Mouse (Mus musculus) adrenal gland, postnatal 25 days (tissue): ENCODE results near the gene Etv6. TPM values are rescaled to one million over a fixed set of nuclear protein-coding genes. Genes with fewer than 3 reads are reported as not detected.

ENCODE experiments used
- DNase-seq: peaks from one replicate; pipeline ENCODE4 v3.0.0; 2021; ENCODE audit warnings: mixed read lengths
- total RNA-seq: library from RNA; stranded (reverse); gene quantifications from 2 replicates; pipeline ENCODE4 v1.2.3, GENCODE M21; 2021

Etv6 gene
- total RNA-seq, 1 experiment from 2014 or later, result 40.9 TPM

DNA sequence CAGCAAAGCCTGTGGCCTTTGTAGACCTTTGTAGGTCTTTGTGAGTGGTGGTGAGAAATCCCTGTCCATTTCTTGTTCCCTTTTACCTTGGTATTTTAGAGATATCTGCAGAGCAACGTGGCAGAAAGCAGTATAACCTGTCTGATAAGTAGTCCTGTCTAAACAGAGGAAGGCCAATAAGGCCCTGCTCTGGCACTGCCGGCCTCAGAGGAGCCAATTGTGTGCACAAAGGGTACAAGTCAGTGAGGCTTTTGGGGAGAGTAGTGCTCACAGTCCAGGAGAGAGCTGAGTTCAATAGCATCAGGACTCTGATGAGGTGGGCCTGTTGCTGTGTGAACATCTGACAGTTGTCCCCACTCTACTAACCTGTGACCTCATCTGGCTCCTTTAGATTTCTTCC lies 77.7 kb downstream of the Etv6 start:
- DNase-seq, result no peak

DNA sequence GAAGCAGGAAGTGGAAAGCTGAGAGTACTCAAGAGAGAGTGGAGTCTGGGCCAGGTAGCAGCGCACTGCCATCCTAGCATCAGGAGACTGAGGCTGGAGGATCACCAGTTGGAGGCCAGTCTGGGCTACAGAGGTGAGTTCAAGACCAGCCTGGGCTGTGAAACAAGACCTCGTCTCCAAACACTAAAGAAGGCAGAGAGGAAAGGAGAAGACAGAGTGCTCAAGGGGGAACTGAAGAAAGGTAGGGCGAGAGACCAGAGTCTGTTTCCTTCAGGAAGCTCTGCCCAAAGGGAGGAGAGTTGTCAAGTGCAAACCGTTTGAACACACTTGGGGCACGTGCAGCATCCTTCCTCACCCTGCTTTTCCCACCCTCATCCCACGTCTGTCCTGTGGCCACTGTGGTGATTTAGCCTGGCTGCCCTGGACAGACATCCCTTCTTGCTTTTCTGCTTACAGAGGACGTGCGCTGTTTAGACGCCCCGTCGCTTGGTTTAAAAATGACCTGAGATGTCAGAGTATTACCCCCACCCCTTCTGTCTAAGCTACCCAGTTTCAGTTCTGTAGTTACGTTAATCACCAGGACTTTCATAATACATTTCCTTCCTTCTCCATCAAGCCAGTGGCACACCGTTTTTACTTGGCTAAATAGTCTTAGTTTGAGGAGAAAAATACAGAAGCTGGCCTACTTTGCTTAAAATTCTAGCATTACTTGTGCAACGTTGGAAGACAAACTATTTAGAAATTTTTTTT lies 79.9 kb downstream of the Etv6 start:
- DNase-seq, result no peak

GRCm38 (mm10) chr6:134117380-134117938 lies 82.0 kb downstream of the Etv6 start:
- no peak for DNase-seq

GRCm38 (mm10) chr6:134118506-134118905 lies 83.0 kb downstream of the Etv6 start:
- no peak for DNase-seq

GRCm38 (mm10) chr6:134119136-134119535 lies 83.6 kb downstream of the Etv6 start:
- no peak for DNase-seq

GRCm38 (mm10) chr6:134120227-134120626 lies 84.7 kb downstream of the Etv6 start:
- DNase-seq, result no peak

- no peak for DNase-seq
These were observed 85.2 kb downstream of the Etv6 start for GRCm38 (mm10) chr6:134120712-134121111.

GRCm38 (mm10) chr6:134122945-134123344 lies 87.4 kb downstream of the Etv6 start:
- no peak for DNase-seq

GRCm38 (mm10) chr6:134123474-134123873 lies 88.0 kb downstream of the Etv6 start:
- no peak for DNase-seq

- DNase-seq, result no peak
These were observed 88.8 kb downstream of the Etv6 start for GRCm38 (mm10) chr6:134124256-134124655.

DNA sequence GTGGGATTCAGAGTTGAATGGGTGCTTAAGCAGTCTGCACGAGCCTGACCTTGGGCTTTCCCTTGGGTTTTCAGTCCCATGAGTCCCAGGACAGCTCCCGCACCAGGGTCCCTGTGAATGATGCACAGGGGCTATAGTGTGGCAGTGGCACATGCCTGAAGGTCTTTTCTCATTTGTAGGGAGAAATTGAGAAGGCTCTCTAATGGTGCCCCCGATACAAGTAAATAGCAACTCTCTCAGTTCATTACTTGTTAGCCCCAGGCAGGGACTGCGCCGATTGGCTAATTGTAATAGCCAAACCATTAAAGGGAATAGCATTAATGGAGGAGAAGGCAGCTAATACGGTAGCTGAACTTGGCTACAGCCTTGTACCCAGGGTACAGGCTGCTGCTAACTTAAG lies 92.5 kb downstream of the Etv6 start:
- no peak for DNase-seq

DNA sequence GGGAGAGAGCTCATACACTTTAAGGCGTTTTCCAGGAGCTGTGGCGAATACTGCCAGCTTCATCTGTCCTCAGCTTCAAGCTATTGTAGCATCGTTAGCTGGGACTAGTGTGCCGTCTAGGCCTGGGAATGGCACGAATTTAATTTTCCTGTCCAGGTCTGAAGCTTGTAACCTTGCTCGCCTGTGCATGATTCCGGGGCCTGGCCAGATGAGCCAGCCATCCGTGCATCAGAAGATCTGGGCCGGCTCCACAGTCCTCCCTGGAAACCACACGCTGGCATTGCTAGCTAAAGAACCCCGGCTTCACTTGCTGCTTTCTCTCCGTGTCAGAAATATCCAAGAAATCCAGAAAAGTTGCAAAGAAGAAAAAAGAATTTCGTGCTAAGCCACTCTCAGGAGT lies 93.1 kb downstream of the Etv6 start:
- DNase-seq, result no peak

- no peak for DNase-seq
These were observed 94.3 kb downstream of the Etv6 start for GRCm38 (mm10) chr6:134129848-134130247.

DNA sequence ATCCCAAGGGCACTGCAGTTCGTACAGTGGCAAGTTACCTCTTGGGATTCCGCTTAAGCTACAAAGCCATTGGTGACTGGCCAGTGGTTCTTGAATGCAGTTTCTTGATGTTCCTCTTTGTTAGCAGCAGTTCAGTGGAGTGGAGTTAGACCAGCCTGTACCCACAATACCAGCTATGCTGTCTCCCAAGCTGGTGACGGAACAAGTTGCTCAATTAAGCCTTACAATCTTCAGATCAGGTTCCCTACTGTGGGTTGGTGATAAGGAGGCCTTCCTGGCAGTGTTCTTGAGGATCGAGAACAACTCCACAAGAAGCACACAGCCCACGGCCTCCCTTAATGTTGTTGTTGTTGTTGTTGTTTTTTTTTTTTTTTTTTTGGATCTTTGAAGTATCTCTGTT lies 95.3 kb downstream of the Etv6 start:
- no peak for DNase-seq

GRCm38 (mm10) chr6:134131601-134132000 lies 96.1 kb downstream of the Etv6 start:
- no peak for DNase-seq

DNA sequence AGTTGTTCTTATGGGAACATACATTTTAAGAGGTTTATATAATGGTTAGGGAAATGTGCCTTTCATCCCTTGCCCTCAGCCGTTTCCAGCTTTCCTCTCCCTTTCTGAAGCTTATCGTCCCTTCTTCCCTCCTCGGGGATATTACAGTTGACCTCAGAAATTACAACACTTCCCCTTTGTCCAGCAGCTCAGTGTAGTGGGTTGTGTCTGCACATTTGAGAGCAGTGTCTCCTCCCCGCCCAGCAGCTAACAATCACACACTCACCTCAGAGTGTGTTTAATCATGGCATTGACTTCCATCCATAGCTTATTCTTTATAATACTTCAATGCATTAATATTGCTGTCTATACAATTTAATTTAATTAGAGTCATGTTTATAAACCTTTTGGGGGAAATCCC lies 98.3 kb downstream of the Etv6 start:
- DNase-seq, result no peak

GRCm38 (mm10) chr6:134134821-134135323 lies 99.4 kb downstream of the Etv6 start:
- DNase-seq, result no peak

DNA sequence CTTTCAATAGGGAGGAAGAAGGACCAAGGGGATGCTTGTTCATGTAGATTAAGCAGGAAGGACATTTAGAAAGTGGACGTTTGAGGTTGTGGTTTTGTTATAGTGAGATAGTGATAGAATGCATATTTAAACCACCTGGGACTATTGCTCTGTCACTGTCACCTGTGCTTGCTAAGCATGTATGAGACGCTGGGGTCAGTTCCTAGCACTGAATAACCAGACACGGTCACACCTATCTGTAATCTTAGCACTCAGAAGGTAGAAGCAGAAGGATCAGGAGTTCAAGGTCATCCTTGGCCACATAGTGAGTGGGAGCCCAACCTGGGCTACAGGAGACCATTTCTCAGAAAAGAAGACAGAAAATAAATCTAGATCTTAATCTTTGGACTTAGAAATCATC lies 100.8 kb downstream of the Etv6 start:
- DNase-seq, result no peak

- DNase-seq, result no peak
These were observed 103.9 kb downstream of the Etv6 start for GRCm38 (mm10) chr6:134139359-134139758.

DNA sequence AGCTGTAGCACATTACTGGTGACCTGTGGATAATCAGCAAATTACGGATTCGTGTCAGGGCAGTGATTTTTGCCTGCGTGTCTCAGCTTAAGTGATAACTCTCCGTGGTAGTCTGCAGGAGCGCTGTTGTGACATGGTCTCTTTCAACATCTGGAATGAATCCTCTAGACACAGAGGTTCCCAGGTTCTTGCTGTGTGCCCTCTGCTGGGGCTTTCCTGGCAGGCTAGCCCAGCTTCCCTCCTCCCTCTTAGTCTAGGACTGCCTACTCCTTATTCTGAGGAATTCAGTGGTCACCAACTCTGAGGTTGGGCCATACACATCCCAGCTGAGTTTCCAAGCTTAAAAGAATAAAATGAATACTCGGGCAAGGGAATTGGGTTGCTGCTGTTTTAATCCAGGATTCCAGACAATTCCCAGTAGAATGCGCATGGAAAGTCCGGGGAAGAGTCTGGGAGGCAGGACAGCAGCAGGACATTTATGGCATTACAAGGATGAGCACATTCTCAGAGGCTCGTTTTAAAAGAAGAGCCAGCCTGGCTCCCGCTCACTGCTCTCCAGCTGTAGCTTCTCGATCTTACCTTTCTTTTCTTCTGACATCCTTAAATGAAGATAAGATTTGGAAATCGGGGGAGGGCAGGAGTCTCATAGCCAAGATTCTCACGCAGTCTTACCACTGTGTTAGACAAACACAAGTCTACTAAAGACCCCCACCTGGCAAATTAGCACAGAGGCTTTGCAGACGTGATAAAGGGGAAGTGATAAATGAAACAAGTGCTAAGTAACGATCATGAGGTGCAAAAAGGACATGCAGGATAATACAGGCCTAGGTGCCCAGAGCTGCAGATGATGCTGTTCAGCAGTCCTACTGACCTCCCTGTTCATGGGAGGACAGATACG lies 105.5 kb downstream of the Etv6 start:
- no peak for DNase-seq

DNA sequence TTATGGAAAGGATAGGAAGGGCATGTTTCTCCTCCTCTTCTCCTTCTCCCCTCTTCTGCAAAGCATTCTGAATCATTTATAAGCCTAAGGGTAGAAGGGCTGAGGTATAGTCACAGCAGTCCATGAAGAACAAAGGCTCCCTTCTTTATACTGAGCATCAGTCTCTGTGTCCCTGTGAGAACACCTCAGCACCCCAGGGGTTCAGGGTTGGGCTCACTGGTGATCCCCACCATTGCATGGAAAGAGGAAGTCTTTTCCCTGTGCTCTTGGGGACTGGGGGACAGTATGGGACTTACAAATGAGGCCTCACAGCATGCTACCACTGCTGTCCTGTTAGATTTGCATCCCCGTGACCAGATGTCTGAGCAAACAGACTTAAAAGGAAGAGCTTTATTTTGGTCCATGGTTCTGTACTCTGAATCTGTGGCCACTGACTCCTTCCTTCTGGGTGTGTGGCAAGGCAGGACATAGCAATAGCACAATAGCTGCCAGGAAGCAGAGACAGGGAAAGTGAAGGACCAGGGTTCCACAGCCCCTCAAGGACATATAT lies 106.2 kb downstream of the Etv6 start:
- no peak for DNase-seq

- no peak for DNase-seq
These were observed 107.2 kb downstream of the Etv6 start for GRCm38 (mm10) chr6:134142700-134143099.

DNA sequence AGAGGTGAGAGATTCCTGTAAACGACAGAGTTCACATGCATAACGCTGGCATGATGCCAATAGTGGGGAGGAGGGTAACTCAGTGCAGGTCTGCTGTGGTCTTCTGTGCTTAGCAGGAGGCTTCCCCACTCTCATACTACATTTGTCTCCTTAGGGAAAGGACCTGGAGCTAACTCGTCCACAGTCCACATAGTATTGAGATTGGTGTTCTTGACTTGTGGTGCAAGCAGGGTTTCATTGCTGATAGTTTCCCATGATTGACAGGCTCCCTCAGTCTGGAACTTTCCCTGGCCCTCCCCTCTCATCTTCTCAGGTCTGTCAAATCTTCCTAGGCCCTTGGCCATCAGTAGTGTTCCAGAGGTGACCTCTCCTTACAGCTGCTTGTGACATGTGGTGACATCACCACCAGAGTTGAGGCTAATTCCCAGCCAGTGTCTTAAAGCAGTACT lies 108.2 kb downstream of the Etv6 start:
- DNase-seq, result no peak
